Mouse (Mus musculus): Measurements from ENCODE around the gene Pla2g3. TPM values are rescaled to one million over a fixed set of nuclear protein-coding genes. Genes with fewer than 3 reads are reported as not detected.

Pla2g3 gene
- total RNA-seq, 1 experiment from 2014 or later, result 3.8 TPM

DNA sequence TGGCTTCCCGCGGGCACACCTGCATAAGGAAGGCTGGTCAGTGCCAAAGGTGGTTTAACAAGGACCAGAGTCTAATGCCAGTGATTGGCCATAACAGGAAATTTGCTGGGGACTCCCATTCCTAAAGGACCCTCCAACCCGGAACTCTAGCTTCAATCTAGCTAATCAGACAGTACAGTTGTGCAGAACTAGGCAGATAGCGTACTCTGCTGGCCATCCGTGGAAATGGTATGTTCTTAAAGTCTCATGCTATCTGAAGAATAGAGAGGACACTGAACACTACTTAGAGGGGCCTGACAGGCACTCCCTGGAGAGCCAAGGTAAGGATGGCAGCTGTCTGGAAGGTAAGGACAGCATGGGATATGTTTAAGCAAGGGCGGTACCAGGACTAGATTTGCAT is 43.5 kb downstream of the Pla2g3 start:
- no peak for ATAC-seq (replicated peaks; ENCODE audit: insufficient number of reproducible peaks, low FRiP score, low TSS enrichment, poor library complexity, severe bottlenecking)

DNA sequence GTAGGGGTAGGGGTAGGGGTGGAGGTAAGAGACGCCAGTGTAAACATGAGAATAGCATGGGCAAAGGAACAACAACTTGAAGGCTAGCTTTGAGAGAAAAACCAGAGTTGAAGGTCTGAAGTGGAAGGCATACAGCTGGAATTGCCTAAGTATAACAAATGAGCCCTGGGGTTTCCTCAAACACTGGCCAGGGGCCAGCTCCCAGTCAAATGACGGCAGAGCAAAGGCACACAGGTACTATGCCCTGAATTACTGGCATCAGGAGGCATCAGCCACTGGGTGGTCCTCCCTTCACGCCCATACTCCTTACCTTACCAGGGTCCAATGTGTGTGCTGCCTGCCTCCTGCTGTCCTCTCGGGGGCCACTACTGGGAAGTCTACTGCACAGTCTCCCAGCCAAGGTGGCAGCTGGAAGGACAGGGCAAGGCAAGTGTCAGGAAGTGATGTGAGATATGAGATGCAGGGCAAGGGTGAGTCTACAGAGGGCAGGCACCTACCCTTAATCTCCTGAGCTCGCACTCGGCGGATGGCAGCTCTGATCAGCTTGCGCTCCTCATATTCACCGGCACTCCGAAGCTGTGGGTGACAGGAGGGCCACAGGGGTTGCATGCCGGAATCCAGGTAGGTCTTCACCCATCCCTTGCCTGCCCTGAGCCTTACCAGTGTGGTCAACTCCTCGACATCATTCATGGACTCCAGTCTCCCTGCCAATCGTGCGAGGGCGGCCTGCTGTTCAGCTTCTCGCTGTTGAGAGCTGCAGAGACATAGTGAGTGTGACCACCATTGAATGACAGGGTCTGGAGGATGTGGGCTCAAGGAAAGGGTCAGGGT is 44.2 kb downstream of the Pla2g3 start:
- ATAC-seq (replicated peaks; ENCODE audit: insufficient number of reproducible peaks, low FRiP score, low TSS enrichment, poor library complexity, severe bottlenecking), result no peak

GRCm38 (mm10) chr11:3533406-3533932 is 45.4 kb downstream of the Pla2g3 start:
- ATAC-seq (replicated peaks; ENCODE audit: insufficient number of reproducible peaks, low FRiP score, low TSS enrichment, poor library complexity, severe bottlenecking), result no peak

DNA sequence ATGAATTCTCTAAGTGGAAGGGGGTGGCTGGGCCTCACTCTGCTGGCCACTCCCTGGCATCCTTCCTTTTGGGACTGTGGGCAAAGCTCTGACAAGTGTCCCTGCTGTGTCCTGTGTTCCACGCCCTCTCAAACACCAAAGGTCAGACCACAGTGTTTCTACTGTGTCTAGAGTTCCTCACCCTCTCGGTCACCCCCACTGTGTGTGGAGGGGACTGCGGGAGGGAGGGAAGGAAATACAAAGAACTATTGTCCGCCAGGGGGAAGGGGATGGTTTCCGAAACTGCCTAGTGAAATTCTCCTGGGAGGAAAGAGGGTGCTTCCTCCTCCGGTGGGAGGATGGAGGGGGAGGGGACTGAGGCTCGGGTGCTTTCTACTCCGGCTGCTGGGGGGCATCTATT is 46.9 kb downstream of the Pla2g3 start:
- peak; percentile 44 for ATAC-seq (replicated peaks; ENCODE audit: insufficient number of reproducible peaks, low FRiP score, low TSS enrichment, poor library complexity, severe bottlenecking)

GRCm38 (mm10) chr11:3535406-3535986 is 47.4 kb downstream of the Pla2g3 start:
- ATAC-seq (replicated peaks; ENCODE audit: insufficient number of reproducible peaks, low FRiP score, low TSS enrichment, poor library complexity, severe bottlenecking), result peak; percentile 66

GRCm38 (mm10) chr11:3536082-3536481 is 48.0 kb downstream of the Pla2g3 start:
- ATAC-seq (replicated peaks; ENCODE audit: insufficient number of reproducible peaks, low FRiP score, low TSS enrichment, poor library complexity, severe bottlenecking), result no peak

- ATAC-seq (replicated peaks; ENCODE audit: insufficient number of reproducible peaks, low FRiP score, low TSS enrichment, poor library complexity, severe bottlenecking), result no peak
These were observed 48.8 kb downstream of the Pla2g3 start for GRCm38 (mm10) chr11:3536745-3537333.

DNA sequence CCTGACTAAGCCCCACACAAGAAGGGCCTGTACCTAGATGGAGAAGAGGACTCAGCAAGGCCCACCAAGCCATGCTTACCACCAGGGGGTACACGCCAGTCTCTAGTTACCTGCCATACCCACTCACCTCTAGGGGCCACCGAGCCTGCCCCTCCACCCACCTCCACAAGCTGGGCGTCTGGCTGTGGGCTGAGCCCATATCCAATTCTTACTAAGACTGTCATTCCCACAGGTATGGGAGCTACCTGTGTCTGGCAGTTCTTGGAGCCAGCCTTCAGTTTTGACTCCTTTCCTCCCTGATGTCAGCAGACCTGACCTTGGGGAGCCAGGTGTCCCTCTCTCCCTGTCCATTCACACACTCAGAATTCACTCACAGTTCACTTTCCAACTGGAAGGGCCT is 49.6 kb downstream of the Pla2g3 start:
- no peak for ATAC-seq (replicated peaks; ENCODE audit: insufficient number of reproducible peaks, low FRiP score, low TSS enrichment, poor library complexity, severe bottlenecking)

DNA sequence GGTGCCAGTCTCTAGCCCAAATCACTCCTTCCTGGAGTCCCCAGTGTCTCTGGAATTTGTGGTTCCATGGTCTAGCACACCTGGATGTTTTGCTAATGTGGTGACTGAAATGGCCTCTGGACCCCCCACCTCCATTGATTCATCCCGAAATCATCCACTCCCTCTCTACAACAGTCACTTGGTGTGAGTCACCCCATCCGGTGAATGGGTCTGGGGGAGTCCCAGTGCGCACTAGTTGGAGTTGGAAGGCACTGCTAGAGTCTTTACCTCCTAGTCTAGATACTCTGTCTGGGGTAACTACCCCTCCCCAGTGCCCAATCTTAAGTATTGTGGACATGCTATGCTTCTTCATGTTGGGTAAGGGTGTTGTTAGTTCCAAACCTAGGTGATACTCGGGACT is 50.3 kb downstream of the Pla2g3 start:
- no peak for ATAC-seq (replicated peaks; ENCODE audit: insufficient number of reproducible peaks, low FRiP score, low TSS enrichment, poor library complexity, severe bottlenecking)

DNA sequence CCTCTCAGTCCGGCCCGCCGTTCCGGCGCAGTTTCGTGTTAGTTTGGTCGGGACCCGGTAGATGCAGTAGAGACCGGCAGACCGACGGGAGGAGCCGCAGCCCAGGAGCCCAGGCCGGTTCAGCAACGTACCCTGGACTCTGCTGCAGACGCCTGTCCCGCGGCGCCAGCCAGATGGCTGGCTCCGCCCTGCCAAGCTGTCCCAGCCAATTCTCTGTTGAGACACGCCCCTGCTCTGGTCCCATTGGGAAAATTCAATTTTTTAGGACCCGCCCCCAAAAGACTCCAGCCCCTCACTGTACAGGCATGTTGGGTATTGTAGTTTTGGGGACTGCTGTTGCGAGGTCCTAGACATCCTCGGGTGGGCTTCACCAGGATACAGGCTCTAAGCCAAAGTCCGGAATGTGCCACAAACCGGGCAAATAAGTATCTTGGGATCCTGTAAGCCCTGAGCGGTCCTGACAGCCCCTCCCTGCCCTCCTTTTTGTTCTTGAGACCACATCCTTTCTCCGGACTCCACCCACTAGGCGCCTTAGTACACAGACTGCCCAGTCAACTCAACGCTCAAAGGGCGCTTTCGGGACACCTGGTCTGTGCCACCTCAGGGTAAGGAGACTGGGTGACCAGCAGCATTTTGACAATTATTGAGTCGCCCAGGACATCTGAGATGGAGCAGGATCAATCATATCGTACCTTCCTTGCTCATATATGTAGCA is 51.2 kb downstream of the Pla2g3 start:
- ATAC-seq (replicated peaks; ENCODE audit: insufficient number of reproducible peaks, low FRiP score, low TSS enrichment, poor library complexity, severe bottlenecking), result peak; percentile 45

DNA sequence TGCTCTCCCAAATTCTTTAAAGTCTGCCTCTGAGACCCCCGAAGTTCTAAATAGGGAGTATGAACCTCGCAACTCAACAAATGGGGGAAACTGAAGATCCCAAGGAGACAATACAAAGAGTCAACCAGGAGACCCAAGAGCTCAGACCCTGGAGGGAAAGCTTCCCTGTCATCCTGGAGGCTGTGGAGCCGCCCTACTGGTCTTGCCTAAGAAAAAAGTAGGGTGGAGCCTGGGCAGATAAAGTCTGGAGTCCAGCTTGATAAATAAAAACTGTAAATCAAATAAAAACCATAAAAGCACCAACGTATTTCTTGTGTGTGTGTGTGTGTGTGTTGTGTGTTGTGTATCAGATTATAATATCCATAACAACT is 51.7 kb downstream of the Pla2g3 start:
- ATAC-seq (replicated peaks; ENCODE audit: insufficient number of reproducible peaks, low FRiP score, low TSS enrichment, poor library complexity, severe bottlenecking), result no peak

DNA sequence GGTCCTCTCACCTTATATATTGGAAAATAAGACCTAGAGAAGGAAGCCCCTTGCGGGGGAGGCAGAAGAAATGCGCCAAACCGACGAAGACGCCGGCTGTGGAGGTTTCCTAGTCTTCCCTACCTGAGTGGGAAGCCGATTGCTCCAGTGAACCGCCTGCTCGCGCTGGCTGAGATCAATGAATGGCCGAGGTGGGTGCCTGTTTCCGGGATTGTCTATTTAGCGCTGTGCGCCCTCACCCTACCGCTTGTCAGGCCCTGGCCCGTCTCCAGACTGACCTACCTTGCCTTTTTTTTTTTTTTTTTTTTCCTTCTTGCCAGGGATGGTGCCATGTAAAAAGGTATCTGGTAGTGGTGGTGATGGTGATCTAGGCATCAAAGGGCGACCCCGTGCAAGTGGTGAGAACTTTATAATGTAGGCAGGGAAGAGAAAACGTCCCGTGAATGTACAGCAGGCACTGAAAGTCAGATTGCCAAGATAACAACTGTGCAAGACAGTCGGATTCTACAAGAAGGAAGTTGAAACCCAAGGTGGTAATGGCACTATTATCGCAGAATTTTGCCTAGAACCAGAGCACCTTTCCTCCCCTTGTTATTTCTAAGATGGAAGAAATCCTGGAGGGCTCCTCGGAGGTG is 52.5 kb downstream of the Pla2g3 start, which contains the start of gene Smtn:
TSS of gene Smtn (minus strand) at position 162 of the 635 bp plus-strand sequence.
- no peak for ATAC-seq (replicated peaks; ENCODE audit: insufficient number of reproducible peaks, low FRiP score, low TSS enrichment, poor library complexity, severe bottlenecking)

DNA sequence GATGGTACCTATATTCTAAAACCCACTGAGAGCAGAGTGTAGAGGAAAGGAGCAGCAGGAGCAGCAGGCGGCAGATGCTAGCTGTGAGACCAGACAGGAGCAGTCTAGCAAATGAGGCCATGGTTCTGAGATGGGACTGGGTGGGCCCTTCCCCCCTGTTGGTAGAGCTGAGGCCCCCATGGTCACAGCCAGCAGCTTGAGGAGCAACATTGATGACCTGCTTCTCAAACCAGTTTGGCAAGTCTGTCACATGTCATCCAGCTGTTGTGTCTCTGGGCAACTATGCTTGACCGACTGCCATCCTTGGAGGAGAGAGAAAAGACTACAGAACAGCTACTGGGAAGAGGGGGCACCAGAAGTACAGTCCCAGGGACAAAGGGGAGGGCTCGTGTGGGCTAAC is 53.8 kb downstream of the Pla2g3 start:
- ATAC-seq (replicated peaks; ENCODE audit: insufficient number of reproducible peaks, low FRiP score, low TSS enrichment, poor library complexity, severe bottlenecking), result no peak

DNA sequence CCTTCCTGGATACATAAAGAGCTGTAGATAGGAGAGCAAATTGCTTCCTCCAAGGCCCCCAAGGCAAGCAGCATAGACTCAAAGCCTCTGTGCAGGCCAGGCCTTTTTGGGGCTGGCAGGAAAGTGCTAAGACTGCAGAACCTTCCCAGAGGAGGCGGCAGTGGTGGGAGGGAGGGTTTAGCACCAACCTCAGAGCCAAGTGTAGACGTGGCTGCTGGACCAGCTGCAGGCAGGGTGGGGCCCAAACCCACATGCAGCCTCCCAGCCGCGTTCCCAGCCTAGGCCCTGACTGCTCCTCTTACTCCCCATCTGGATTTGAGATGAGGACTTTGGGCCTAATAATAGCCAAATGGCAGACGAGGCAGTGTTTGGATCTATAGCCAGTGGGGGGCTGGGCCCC is 54.9 kb downstream of the Pla2g3 start:
- ATAC-seq (replicated peaks; ENCODE audit: insufficient number of reproducible peaks, low FRiP score, low TSS enrichment, poor library complexity, severe bottlenecking), result no peak

DNA sequence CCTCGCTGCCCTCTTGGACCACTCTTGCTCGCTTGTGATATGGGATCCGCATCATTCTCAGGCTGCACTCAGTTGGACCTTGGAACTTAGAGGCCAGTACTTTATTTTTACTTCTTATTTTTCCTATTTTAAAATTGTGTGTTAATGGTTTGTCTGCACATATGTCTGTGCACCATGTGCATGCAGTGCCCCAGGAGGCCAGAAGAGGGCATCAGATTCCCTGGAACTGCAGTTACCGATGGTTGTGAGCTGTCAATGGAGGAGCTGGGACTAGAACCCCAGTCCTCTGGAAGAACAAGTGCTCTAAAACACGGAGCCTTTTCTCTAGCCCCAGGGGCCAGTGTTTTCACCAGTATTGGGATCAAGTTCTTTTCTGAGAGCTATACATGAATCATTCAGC is 56.3 kb downstream of the Pla2g3 start:
- no peak for ATAC-seq (replicated peaks; ENCODE audit: insufficient number of reproducible peaks, low FRiP score, low TSS enrichment, poor library complexity, severe bottlenecking)

DNA sequence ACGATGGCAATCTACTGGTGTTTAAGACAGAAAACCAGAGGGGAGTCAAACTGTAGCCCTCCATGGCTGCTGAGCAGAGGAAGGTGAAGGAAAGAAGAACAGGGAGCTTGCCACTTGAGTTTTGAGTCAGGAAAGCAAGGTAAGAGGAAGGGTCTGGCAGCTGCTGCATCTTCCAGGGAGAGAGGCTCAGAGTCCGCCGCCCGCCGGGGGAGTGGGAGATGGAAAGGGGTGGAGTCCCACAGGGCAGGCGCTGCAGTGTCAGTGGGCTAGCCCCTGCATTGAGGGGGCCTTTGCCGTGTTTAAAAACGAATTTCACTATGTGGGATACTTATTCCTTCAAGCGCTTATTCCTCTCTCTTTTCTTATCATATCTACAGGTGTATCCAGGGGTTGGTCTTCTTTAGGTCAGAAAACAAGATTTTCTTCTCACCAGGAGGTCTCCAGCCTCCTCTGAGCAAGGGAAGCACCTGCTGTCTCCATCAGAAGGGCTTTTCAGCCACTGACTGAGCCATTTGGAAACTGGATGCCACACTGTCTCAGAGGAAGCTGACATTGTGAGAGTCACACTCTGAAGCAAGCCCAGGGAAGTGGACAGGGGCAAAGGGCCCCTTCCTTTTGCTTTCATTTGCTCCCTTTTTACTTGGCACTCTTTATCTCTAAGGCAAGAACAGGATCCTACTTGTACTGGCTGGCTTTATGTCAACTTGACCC is 57.6 kb downstream of the Pla2g3 start:
- ATAC-seq (replicated peaks; ENCODE audit: insufficient number of reproducible peaks, low FRiP score, low TSS enrichment, poor library complexity, severe bottlenecking), result no peak

GRCm38 (mm10) chr11:3546242-3546562 is 58.1 kb downstream of the Pla2g3 start:
- ATAC-seq (replicated peaks; ENCODE audit: insufficient number of reproducible peaks, low FRiP score, low TSS enrichment, poor library complexity, severe bottlenecking), result no peak

GRCm38 (mm10) chr11:3547047-3547446 is 59.0 kb downstream of the Pla2g3 start:
- ATAC-seq (replicated peaks; ENCODE audit: insufficient number of reproducible peaks, low FRiP score, low TSS enrichment, poor library complexity, severe bottlenecking), result no peak
